Mouse (Mus musculus): ENCODE measurements around the gene Tmod4.

Tmod4 gene

DNA sequence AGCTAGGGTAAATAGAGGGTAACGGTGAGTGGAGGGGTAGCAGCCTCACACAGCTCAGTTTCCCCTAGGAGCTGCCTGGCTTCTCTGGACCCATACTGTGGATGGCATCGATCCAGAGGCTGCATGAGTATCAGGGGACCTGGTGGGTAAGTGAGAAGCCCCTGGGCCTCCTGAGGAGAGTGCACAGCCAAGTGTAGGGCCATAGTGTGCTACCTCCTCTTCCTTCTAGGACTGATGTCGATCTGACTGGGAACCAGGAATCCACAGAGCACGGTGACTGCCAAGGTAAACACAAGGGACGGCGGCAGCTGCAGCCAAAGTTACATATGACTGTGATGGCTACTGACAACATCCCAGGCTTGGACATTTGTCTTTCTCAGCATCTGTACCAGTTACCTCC is 46.8 kb downstream of the Tmod4 start:
- DNase-seq (ENCODE audit: extremely low read depth, insufficient read length, low spot score), result no peak

DNA sequence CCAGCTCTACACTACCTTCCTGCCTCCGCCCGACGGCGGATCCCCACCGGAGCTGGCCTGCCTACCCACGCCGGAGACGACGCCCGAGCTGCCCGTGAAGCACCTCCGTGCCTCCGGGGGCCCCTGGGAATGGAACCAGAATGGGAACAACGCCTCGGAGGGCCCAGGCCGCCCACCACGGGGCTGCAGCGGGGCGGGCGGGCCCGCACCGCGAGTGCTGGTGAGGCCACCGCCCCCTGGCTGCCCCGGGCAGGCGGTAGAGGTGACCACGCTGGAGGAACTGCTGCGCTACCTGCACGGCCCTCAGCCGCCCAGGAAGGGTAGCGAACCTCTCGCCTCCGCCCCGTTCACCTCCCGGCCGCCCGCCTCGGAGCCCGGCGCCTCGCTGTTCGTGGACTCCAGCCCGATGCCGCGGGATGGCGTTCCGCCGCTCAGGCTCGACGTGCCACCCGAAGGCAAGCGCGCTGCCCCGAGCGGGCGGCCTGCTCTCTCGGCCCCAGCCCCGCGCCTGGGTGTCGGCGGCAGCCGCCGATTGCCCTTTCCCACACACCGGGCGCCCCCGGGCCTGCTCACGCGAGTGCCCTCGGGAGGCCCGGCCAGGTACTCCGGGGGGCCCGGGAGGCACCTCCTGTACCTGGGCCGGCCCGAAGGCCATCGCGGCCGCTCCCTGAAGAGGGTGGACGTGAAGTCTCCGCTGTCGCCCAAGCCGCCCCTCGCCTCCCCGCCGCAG is 48.4 kb downstream of the Tmod4 start:
- DNase-seq (ENCODE audit: extremely low read depth, insufficient read length, low spot score), result no peak

DNA sequence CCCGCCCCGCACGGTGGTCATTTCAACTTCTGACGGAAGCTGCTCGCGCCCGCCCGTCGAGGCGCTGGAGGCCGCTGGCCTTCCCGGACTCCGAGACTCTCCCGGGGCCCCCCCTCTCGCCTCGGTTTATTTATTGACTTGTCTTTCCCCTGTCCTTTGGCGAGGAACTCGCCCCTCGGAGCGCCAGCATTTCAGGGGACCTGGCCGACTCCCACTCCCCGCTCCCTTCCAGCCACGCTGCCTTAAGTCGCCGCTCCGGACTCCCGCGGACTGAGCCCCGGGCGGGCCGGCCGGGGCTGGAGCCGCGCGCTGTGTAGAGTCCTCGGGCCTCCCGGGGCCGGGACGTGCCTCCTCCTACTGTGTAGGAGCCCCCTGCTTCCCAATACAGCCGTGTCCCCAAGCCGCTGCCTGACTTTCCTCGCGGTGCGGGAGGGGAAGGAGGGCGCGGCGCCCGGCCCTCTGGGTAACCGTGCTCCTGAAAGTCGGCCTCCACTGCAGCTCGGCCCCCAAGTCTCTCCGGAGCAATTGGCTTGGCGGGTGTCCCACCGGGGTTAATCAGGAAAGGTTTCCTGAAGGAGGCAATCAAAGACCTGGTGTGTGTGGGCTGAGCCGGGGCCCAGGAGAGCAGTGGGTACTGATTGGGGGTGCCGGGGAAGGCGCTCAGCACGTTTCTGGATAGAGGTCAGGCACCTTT is 49.1 kb downstream of the Tmod4 start:
- DNase-seq (ENCODE audit: extremely low read depth, insufficient read length, low spot score), result no peak

DNA sequence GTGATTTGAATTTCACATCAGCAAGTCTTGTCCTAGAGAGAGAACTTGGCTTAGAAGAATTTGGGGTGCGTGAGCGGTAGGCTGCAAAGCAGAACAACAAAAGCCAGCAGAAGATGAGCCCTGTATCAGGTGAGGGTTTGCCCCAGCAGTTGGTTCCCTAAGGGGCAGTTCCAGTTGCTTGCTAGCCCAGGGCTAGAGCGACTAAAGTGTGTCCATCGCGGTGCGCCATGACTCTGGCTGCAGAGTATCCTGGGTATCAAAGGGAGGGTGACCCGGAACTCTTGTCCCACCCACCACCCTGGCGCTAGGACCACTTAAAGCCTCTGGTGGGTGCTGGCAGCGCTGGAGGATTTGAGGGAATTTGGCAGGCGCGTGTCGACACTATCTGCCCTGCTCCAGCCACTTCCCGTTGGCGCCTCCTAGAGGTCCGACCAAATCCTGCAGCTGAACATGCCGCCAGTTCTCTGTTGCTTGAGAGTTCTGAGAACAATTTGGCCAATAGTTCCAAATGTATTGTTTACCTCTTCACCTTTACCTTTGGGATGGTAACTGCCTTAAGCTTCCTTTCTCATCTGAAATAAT is 49.8 kb downstream of the Tmod4 start:
- DNase-seq (ENCODE audit: extremely low read depth, insufficient read length, low spot score), result no peak

DNA sequence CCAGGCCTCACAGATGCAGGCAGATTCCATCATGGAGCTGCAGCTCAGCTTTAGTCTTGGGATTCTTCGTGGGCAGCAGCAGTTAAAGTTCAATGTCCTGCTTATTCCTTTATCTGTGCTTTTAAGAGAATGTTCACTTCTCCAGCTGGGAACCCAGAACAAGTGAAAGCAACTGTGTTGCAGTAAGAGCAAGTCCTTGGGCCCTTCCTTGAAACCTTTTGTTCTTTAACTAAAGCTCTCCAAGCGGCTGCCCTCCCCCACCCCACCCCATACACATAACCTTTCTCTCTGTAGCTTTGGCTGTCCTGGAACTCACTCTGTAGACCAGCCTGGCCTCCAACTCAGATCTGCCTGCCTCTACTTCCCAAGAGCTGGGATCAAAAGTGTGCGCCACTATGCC is 52.2 kb downstream of the Tmod4 start:
- DNase-seq (ENCODE audit: extremely low read depth, insufficient read length, low spot score), result no peak

DNA sequence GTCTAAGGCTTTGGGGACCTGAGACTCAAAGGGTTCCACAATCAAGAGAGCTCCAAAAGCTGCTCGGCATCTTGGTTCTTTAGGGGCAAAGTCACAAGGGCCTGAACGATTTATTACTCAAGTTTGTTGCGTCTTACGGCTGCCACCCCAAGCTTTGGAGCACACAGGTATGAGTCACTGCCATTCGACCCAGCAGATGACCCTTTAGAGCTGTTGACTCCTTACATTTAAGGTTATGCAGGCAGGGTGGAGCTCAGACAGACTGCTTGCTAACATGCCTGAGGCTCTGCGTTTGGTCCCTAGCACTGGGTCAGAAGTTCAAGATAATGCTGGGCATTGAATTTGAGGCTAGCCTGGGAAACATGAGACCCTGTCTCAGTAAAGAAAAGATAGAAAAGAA is 53.3 kb downstream of the Tmod4 start:
- no peak for DNase-seq (ENCODE audit: extremely low read depth, insufficient read length, low spot score)
